Mouse (Mus musculus) limb, embryonic 10.5 days (tissue): ENCODE measurements around the gene Gcc1. TPM values are rescaled to one million over a fixed set of nuclear protein-coding genes. Genes with fewer than 3 reads are reported as not detected.
A peak's percentile ranks its signal among the peaks of the same experiment; 100 is the strongest.

Source experiments
- DNase-seq: peaks from one replicate; pipeline ENCODE4 v3.0.0-alpha.2; 2017; ENCODE audit warnings: low spot score
- H3K27ac ChIP-seq: fragments of 300-500 bp; sonication (generic); 2 replicates; pipeline ENCODE4 v1.5.1; 2016; ENCODE audit warnings: mild to moderate bottlenecking
- H3K27me3 ChIP-seq: fragments of 300-500 bp; sonication (generic); 2 replicates; pipeline ENCODE4 v1.6.1; 2016; ENCODE audit warnings: low read depth, mild to moderate bottlenecking; ENCODE audit not compliant: poor library complexity, severe bottlenecking
- H3K36me3 ChIP-seq: fragments of 300-500 bp; sonication (generic); 2 replicates; pipeline ENCODE4 v1.6.1; 2016; ENCODE audit warnings: mild to moderate bottlenecking, moderate library complexity
- H3K4me1 ChIP-seq: fragments of 300-500 bp; sonication (generic); 2 replicates; pipeline ENCODE4 v1.6.1; 2016
- H3K4me3 ChIP-seq: fragments of 300-500 bp; sonication (generic); 2 replicates; pipeline ENCODE4 v1.5.1; 2016; ENCODE audit warnings: mild to moderate bottlenecking, moderate library complexity
- H3K9me3 ChIP-seq: fragments of 300-500 bp; sonication (generic); replicated peaks from 2 replicates; pipeline ENCODE4 v1.6.1; 2016; ENCODE audit warnings: mild to moderate bottlenecking
- whole genome bisulfite sequencing: fragments of 180-500 bp; shearing (Covaris S2); methylation state at CpG from one replicate; pipeline ENCODE4 v1.1.7; 2016; 5-methylcytosine and 5-hydroxymethylcytosine counted together
- polyA plus RNA-seq: library from polyadenylated mRNA; unstranded; fragments of >200 nt; fragmentation: Nextera tagmentation; extraction: Ambion mirVana; gene quantifications from 2 replicates; pipeline ENCODE4 v1.2.1, GENCODE M21; 2016

Gene Gcc1
- polyA plus RNA-seq, 1 experiment from 2014 or later: 10.7 TPM

DNA sequence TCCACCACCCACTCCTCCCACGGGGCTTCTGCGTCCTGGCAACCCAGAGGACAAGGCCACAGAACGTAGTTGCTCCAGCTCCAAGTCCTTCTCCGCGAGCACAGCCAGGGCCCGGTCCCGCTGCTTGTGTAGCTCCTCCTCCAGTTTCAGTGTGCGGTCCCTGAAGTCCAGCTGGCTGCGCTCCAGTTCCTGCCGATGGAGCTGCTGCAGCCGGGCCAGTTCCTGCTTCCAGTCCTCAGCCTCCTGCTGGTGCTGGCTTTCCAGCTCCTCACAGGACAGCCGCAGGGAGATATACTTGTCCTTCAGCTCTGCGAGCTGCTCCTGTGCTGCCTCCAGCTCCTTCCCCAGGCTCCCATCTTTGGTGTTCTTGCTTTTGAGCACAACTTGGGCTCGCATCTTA, 9.7 kb downstream of the Gcc1 start:
- no peak overlapping the region for H3K27ac ChIP-seq
- H3K4me1 ChIP-seq: peaks cover 27% of the 10 kb centered on the region
- no peaks in the 10 kb centered on the region for H3K9me3 ChIP-seq
- no peaks in the 10 kb centered on the region for H3K27me3 ChIP-seq
- DNase-seq: no peak
- 95% methylated on average over 14 of the region's 14 CpGs for WGBS
- H3K4me3 ChIP-seq: no peak overlapping the region
- H3K36me3 ChIP-seq: peaks cover 47% of the 10 kb centered on the region

DNA sequence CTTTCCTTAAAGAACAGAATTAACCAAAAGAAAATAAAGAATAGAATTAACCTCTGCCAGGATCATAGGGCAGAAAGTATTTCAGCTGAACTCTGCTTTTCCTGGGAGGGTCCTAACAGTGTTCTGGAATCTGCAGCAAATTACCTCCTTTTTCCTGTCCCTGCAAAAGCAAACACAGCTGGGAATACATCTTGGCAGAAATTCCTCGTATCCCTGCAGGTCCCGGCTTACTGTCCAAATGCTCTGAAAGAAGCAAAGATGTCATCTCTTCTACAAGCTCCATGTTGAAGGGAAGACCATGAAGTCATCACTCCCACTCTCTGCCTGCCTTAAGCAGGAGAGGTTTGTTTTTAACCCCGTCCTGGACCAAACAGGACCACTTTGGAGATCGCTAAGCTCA, 11.2 kb downstream of the Gcc1 start:
- H3K27ac ChIP-seq: no peak overlapping the region
- H3K27me3 ChIP-seq: no peaks in the 10 kb centered on the region
- WGBS: 91% methylated on average over 4 of the region's 4 CpGs
- no peaks in the 10 kb centered on the region for H3K9me3 ChIP-seq
- H3K4me1 ChIP-seq: peaks cover 24% of the 10 kb centered on the region
- no peak for DNase-seq
- H3K4me3 ChIP-seq: no peak overlapping the region
- H3K36me3 ChIP-seq: peaks cover 47% of the 10 kb centered on the region

DNA sequence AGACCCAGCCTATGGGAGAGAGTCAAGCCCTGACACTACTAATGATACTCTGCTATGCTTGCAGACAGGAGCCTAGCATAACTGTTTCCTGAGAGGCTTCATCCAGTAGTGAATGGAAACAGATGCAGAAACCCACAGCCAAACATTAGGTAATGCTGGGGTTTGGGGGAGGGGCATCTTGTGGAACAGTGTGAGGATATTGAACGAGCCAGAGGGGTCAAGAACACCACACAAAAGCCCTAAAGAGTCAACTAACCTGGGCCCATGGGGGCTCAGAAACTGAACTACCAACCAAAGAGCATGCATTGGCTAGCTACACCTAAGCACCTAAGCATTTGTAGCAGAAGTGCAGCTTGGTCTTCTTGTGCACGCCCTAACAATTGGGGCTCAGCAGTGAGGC, 17.0 kb downstream of the Gcc1 start:
- Histone ChIP-seq H3K27ac (no peak overlapping the region), H3K9me3 (no peaks in the 10 kb centered on the region), H3K36me3 (peaks cover 17% of the 10 kb centered on the region), H3K27me3 (no peaks in the 10 kb centered on the region), H3K4me1 (no peaks in the 10 kb centered on the region), H3K4me3 (no peak overlapping the region)
- WGBS: 79% methylated on average over 2 of the region's 2 CpGs
- DNase-seq: no peak

DNA sequence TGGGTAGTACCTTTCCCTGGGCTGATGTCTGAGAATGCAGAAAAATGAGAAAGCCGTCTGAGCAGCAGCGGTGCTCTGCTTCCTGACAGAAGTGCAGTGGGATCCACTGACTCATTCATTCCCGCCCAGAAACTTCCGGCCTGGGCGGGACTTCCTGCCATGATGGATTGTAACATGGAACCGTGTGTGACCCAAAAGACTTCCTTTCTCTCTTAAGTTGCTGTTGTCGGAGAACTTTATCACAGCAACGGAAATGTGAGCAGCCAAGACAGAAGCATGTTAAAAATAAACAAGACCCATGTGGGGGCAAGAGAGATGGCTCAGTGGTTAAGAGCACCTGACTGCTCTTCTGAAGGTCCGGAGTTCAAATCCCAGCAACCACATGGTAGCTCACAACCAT, 18.1 kb downstream of the Gcc1 start:
- WGBS: 86% methylated on average over 9 of the region's 9 CpGs
- no peaks in the 10 kb centered on the region for H3K9me3 ChIP-seq
- no peak overlapping the region for H3K27ac ChIP-seq
- peaks cover 5% of the 10 kb centered on the region for H3K36me3 ChIP-seq
- no peak for DNase-seq
- H3K4me3 ChIP-seq: no peak overlapping the region
- no peaks in the 10 kb centered on the region for H3K27me3 ChIP-seq
- H3K4me1 ChIP-seq: no peaks in the 10 kb centered on the region

DNA sequence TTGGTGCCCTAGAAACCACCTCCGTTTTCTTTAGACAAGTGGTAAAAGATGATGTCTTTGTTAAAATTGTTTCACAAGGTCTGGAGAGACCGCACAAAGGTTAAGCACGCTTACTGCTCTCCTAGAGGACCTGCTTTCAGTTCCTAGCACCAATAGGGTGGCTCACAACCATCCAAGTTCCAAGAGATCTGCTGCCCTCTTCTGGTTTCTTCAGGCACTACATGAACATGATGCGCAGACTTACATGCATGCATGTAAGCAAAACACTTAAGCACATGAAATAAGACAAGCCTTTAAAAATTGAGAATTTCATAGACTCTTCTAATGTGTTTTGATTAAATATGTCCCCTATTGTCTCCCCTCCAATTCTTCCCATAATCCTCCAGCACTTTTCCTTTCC, 28.4 kb downstream of the Gcc1 start:
- DNase-seq: no peak
- H3K36me3 ChIP-seq: no peaks in the 10 kb centered on the region
- H3K27ac ChIP-seq: no peak overlapping the region
- peaks cover 47% of the 10 kb centered on the region for H3K27me3 ChIP-seq
- no peaks in the 10 kb centered on the region for H3K9me3 ChIP-seq
- H3K4me1 ChIP-seq: peaks cover 11% of the 10 kb centered on the region
- 87% methylated on average over 4 of the region's 4 CpGs for WGBS
- no peak overlapping the region for H3K4me3 ChIP-seq

DNA sequence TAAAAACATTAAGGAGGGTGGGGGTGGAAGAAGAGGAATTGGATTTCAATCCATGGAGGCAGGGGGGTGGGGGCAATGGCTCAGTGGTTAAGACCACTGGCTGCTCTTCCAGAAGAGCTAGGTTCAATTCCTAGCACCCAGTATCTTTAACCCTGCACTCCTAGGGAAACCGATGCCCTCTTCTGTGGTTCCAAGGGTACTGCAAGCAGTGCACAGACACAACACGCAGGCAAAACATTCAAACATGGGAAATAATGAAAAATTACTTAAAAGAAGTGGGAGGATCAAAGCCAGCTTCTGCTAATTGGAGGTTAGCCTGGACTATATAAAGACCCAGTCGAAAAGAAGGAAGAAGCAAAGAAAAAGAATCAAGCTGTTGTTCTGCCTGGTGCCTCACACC, 29.5 kb downstream of the Gcc1 start:
- H3K4me1 ChIP-seq: peaks cover 11% of the 10 kb centered on the region
- H3K36me3 ChIP-seq: no peaks in the 10 kb centered on the region
- no peaks in the 10 kb centered on the region for H3K9me3 ChIP-seq
- H3K27me3 ChIP-seq: peaks cover 54% of the 10 kb centered on the region
- 78% methylated on average over 3 of the region's 3 CpGs for WGBS
- H3K4me3 ChIP-seq: no peak overlapping the region
- no peak for DNase-seq
- no peak overlapping the region for H3K27ac ChIP-seq

DNA sequence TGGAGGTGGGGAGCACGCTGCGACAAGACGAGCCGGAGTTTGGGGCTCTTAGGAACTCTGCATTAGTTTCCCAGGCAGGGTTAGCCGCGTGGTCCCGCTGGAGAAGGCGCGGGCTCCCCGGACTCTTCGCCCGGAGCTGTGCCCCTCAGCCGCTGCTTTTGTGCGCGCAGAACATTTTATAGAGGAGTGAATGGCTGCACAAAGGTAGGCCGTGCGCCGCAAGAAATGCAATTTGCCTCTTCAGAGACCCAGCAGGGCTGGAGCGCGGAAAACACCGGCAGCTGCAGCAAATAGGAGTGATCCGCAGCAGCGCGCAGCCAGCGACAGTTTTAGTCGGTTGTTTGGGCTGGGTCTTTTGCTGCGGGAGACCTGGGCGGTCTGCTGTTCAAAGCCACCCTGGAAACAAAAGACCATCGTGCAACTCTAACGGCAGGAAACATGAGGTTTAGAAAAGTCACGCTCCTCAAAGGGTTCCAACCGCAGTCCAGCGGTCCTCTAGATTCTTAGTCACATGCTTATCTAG, 30.4 kb downstream of the Gcc1 start, which contains the start of gene Zfp800:
Gene Zfp800, minus strand, starts transcription at position 325 of the 523 bp plus-strand sequence.
- Histone ChIP-seq H3K4me3 (peak within 1 kb of the TSS; percentile 55), H3K4me1 (peaks cover 11% of the 10 kb centered on the region), H3K9me3 (no peaks in the 10 kb centered on the region), H3K36me3 (no peaks in the 10 kb centered on the region), H3K27me3 (peaks cover 54% of the 10 kb centered on the region), H3K27ac (peak within 1 kb of the TSS; percentile 77)
- WGBS: under 1% methylated on average over 33 of the region's 33 CpGs
- DNase-seq: peak; percentile 77

DNA sequence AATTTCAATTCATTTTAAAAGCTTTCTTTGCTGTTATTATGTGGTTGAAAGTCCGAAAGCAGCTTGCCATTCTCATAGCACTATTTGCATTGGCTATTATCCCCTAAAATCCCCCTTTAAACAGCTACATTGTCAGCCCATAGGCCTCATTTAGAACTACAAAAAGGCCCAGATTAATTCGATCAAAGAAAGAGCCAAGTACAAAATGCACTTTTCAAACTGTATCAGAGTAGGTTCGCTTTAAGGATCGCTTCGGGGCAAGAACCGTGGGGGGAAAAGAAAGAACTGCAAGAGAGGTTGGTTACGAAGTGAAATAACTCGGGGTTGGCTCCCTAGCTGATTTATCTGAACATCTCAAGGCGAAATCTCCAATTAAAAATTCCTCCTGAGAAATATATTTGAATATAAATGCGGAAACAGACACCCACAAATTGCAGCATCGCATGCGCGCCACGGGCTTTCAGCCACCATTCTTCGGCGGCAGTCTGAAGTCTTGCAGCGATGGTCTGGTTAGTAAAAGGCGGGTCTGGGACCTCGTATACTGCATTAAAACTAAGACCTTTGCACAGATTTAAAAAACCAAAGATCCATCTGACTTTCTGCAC, 31.2 kb downstream of the Gcc1 start:
- Histone ChIP-seq H3K4me1 (peaks cover 11% of the 10 kb centered on the region), H3K27ac (peak overlapping the region; percentile 77), H3K36me3 (no peaks in the 10 kb centered on the region), H3K9me3 (no peaks in the 10 kb centered on the region), H3K27me3 (peaks cover 54% of the 10 kb centered on the region), H3K4me3 (peak overlapping the region; percentile 55)
- WGBS: 2% methylated on average over 19 of the region's 19 CpGs
- peak; percentile 56 for DNase-seq

DNA sequence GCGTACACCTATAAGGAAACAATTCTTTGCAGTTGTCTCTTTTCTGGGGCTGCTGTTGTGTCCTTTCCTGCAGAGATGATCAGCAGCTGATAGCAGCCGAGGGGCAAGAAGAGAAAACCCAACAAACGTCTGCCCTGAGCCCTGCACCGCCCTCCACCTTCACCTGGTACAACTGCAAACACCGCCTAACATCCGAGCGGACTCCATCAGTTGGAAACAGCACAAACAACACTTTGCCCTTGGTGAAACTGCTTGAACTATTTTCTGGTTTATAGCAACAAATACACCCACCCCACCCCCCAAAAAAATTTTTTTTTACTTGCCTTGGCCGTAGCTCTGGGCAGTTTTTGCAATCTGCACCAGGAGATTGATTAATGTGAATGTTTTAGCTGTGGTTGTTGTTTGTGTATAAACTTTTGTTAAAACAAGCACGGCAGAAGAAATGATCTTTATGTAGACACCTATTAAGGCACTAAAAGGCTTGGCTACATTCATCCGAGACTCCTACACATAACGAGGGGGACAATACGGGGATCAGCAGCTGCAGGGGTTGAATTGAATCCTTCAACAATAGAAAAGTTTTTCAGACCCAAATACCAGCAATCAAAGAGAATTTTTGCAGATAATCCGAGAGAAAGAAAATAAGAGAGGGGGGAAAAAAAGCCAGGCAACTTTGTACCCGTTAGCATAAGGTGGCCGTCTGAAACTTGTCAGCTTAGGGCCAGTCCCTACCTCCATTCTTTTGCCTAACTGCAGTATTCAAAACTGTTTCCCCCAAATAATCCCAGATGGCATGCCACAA, 31.9 kb downstream of the Gcc1 start:
- H3K36me3 ChIP-seq: no peaks in the 10 kb centered on the region
- DNase-seq: no peak
- H3K4me3 ChIP-seq: peak overlapping the region; percentile 55; the same call in 1 of the 2 replicates
- peaks cover 11% of the 10 kb centered on the region for H3K4me1 ChIP-seq
- H3K27ac ChIP-seq: no peak overlapping the region
- H3K27me3 ChIP-seq: peaks cover 54% of the 10 kb centered on the region
- WGBS: 30% methylated on average over 15 of the region's 15 CpGs
- H3K9me3 ChIP-seq: no peaks in the 10 kb centered on the region

DNA sequence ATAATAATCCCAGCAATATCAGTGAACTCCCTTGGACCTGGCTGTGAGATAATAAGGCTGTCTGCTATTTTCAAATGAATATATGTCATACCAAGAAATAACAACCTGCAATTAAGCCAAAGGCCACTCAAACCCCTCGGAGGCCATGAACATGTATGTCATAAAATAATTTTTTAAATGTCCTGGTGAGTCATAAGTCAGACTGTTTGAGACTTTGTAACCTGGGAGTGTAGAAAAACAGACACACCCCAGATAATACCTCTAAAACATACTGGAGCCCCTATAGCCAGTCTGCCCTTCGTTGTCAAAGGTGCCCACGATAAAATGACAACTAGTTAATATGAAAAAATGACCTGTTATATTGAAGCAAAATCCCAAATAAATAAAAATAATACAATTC, 39.2 kb downstream of the Gcc1 start:
- H3K27me3 ChIP-seq: 0 out of 2 replicates have a peak, but pooled peaks cover 3% of the 10 kb centered on the region
- no peak for DNase-seq
- no peaks in the 10 kb centered on the region for H3K36me3 ChIP-seq
- no peak overlapping the region for H3K27ac ChIP-seq
- H3K4me3 ChIP-seq: no peak overlapping the region
- no peaks in the 10 kb centered on the region for H3K9me3 ChIP-seq
- H3K4me1 ChIP-seq: no peaks in the 10 kb centered on the region
- 91% methylated on average over 3 of the region's 3 CpGs for WGBS

DNA sequence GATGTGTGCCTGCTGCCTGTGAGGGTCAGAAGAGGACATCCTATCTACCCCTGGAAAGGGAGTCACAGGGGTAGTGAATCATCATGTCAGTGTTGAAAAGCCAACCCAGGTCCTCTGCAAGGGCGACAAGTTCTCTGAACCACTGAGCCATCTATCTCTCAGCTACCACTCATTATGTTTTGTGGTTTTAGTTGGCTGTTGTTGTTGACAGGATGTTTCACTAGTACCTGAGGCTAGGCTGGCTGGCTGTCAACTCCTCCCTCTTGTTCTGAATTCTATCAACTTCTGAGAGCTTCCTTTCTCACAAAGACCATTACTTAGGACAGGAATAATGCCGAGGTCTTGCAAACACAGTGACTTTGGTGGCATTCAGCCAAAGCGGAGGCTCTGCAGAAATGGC, 43.0 kb downstream of the Gcc1 start:
- no peaks in the 10 kb centered on the region for H3K27me3 ChIP-seq
- H3K27ac ChIP-seq: no peak overlapping the region
- WGBS: 86% methylated on average over 3 of the region's 3 CpGs
- no peak for DNase-seq
- no peaks in the 10 kb centered on the region for H3K9me3 ChIP-seq
- no peaks in the 10 kb centered on the region for H3K4me1 ChIP-seq
- H3K36me3 ChIP-seq: no peaks in the 10 kb centered on the region
- H3K4me3 ChIP-seq: no peak overlapping the region

DNA sequence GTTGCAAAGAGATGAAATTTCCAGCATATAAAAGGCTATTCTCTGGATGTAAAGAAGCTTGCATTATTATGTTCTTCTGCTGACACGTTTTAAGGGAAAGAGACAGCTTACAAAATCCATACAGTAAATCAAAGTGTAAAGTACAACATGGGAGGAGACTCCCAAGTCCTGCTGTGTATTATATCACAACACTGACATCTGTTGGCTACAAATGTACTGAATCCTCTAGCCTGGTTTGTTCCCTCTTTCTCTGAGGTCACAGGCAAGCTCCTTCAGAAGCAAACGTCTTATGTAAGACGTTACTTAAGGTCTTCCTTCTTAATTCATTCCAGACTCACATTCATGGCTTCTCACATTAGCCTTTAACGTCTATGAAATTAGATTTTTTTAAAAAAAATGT, 46.2 kb downstream of the Gcc1 start:
- Histone ChIP-seq H3K36me3 (no peaks in the 10 kb centered on the region), H3K27me3 (no peaks in the 10 kb centered on the region), H3K9me3 (no peaks in the 10 kb centered on the region), H3K4me3 (no peak overlapping the region), H3K27ac (no peak overlapping the region), H3K4me1 (no peaks in the 10 kb centered on the region)
- no peak for DNase-seq
- WGBS: 51% methylated on average over 4 of the region's 4 CpGs

DNA sequence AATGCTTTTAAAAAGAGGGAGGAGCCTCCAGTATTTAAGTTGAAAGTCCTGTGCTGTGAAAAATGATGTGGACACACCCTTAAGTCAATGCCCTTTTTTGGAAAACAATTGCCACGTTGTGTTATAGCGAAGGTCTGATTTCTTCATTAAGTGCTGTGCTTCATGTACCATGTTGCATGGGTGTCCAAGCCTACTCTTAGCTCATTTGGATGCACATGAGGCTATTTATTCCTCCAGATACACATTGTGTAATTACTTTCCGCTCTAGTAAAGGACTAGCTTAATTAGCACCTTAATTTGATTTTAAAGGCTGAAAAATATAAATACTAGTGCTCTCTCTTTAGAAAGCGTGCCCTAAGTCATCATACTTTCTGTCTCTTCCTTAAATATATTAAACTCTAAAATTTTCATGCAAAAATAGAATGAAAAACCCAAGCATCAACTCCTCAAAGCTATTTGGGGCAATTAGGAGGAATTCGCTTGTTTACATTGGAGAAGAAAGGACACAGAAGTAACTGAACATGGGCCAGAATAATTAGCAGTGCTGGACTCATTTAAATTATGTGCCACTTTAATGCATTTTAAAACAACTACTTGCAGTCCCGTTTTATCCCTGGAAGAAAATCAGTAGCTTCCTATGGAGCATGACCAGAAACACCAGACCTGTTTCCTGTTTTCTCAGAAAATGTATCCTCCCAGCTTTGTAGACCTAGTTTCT, 58.1 kb downstream of the Gcc1 start:
- WGBS: 86% methylated on average over 6 of the region's 6 CpGs

More for the DNA sequence above, 58.1 kb downstream of the Gcc1 start:
- Histone ChIP-seq H3K4me1 (no peaks in the 10 kb centered on the region), H3K27ac (no peak overlapping the region), H3K4me3 (no peak overlapping the region), H3K9me3 (no peaks in the 10 kb centered on the region), H3K27me3 (no peaks in the 10 kb centered on the region), H3K36me3 (no peaks in the 10 kb centered on the region)
- no peak for DNase-seq
